Mouse (Mus musculus) limb, embryonic 14.5 days (tissue): Measurements from ENCODE around the gene Phactr4. TPM values are rescaled to one million over a fixed set of nuclear protein-coding genes. Genes with fewer than 3 reads are reported as not detected.

Experiments used
- ATAC-seq: fragments of 200-750 bp; cut with Nextera tagmentation; 2 replicates; pipeline ENCODE4 v1.8.0; 2017; ENCODE audit warnings: low read depth, moderate number of reproducible peaks, moderate TSS enrichment; ENCODE audit not compliant: low FRiP score
- DNase-seq: peaks from one replicate; pipeline ENCODE4 v3.0.0-alpha.2; 2015; ENCODE audit warnings: low spot score
- H3K27ac ChIP-seq: fragments of 300-500 bp; sonication (generic); replicated peaks from 2 replicates; pipeline ENCODE4 v1.5.1; 2014; ENCODE audit warnings: low read depth, mild to moderate bottlenecking, low read length, moderate library complexity, mixed read lengths
- H3K27me3 ChIP-seq: fragments of 300-500 bp; sonication (generic); 2 replicates; pipeline ENCODE4 v1.6.1; 2014; ENCODE audit warnings: low read length, mixed read lengths; ENCODE audit not compliant: control insufficient read depth, insufficient read depth
- H3K36me3 ChIP-seq: fragments of 300-500 bp; sonication (generic); 2 replicates; pipeline ENCODE4 v1.6.1; 2014; ENCODE audit warnings: mild to moderate bottlenecking, low read length, moderate library complexity, mixed read lengths; ENCODE audit not compliant: control insufficient read depth, insufficient read depth
- H3K4me1 ChIP-seq: fragments of 300-500 bp; sonication (generic); 2 replicates; pipeline ENCODE4 v1.6.1; 2014; ENCODE audit warnings: antibody characterized with exemption, low read length, mixed read lengths; ENCODE audit not compliant: control insufficient read depth, insufficient read depth
- H3K4me2 ChIP-seq: fragments of 300-500 bp; sonication (generic); replicated peaks from 2 replicates; pipeline ENCODE4 v1.6.1; 2014; ENCODE audit warnings: low read depth, mild to moderate bottlenecking, low read length, moderate library complexity; ENCODE audit not compliant: severe bottlenecking
- H3K4me3 ChIP-seq: fragments of 300-500 bp; sonication (generic); replicated peaks from 2 replicates; pipeline ENCODE4 v1.5.1; 2014; ENCODE audit warnings: low read length
- H3K9ac ChIP-seq: fragments of 300-500 bp; sonication (generic); 2 replicates; pipeline ENCODE4 v1.6.1; 2014; ENCODE audit warnings: mild to moderate bottlenecking, low read depth, low read length, moderate library complexity; ENCODE audit not compliant: severe bottlenecking
- H3K9me3 ChIP-seq: fragments of 300-500 bp; sonication (generic); 2 replicates; pipeline ENCODE4 v1.6.1; 2016; ENCODE audit warnings: low read length; ENCODE audit not compliant: control insufficient read depth
- POLR2A ChIP-seq: fragments of 200-500 bp; IDR thresholded peaks from 2 replicates; pipeline ENCODE4 v1.8.0; 2012; ENCODE audit warnings: inconsistent platforms, mild to moderate bottlenecking, moderate library complexity, borderline replicate concordance; ENCODE audit not compliant: insufficient read depth, insufficient read length; ENCODE audit errors: extremely low read depth
- WGBS: fragments of 180-500 bp; shearing (Covaris S2); extraction: QIAGEN DNeasy Blood & Tissue Kit; methylation state at CpG from one replicate; pipeline ENCODE4 v1.1.7; 2014; 5-methylcytosine and 5-hydroxymethylcytosine counted together
- microRNA-seq: library from miRNA; unstranded; fragments of <30 nt; microRNA quantifications from one replicate; pipeline ENCODE4, GENCODE M21; 2016
- polyA plus RNA-seq, 2 experiments: library from polyadenylated mRNA; depleted of rRNA in 1 of 2; stranded (reverse) in 1 of 2; unstranded in 1 of 2; fragments of >200 nt; fragmentation: Nextera tagmentation in 1 of 2; extraction: Ambion mirVana in 1 of 2; gene quantifications; 2 replicates each; pipeline versions ENCODE4 v1.2.1 to v1.2.3; 2012 to 2014

Gene Phactr4
- polyA plus RNA-seq, 2 experiments: 23.6 to 26.9 TPM

GRCm38 (mm10) chr4:132311209-132311608, 111.1 kb downstream of the Phactr4 start:
- no peaks in the 10 kb centered on the region for H3K27me3 ChIP-seq
- ATAC-seq (no peak), DNase-seq (no peak)
- H3K4me3 ChIP-seq: no peak overlapping the region
- no peak for TF ChIP-seq POLR2A
- WGBS: 16% methylated on average over 1 of the region's 1 CpGs
- H3K9me3 ChIP-seq: no peaks in the 10 kb centered on the region
- H3K4me2 ChIP-seq: no peak overlapping the region
- no peak overlapping the region for H3K9ac ChIP-seq
- H3K27ac ChIP-seq: no peak overlapping the region
- H3K36me3 ChIP-seq: peaks cover 51% of the 10 kb centered on the region
- peaks cover 7% of the 10 kb centered on the region; the same call in 1 of the 2 replicates for H3K4me1 ChIP-seq

GRCm38 (mm10) chr4:132309849-132310472, 112.3 kb downstream of the Phactr4 start:
- H3K9ac ChIP-seq: peak overlapping the region; percentile 86

GRCm38 (mm10) chr4:132309140-132309848, 113.0 kb downstream of the Phactr4 start:
- H3K27me3 ChIP-seq: no peaks in the 10 kb centered on the region
- H3K4me3 ChIP-seq: peak overlapping the region; percentile 89
- H3K9ac ChIP-seq: peak overlapping the region; percentile 86
- DNase-seq (peak; percentile 35), ATAC-seq (no peak)
- WGBS: under 1% methylated on average over 15 of the region's 15 CpGs
- peak overlapping the region; percentile 90 for H3K4me2 ChIP-seq
- H3K27ac ChIP-seq: peak overlapping the region; percentile 91
- H3K9me3 ChIP-seq: no peaks in the 10 kb centered on the region
- TF ChIP-seq POLR2A: no peak
- peaks cover 7% of the 10 kb centered on the region; the same call in 1 of the 2 replicates for H3K4me1 ChIP-seq
- peaks cover 45% of the 10 kb centered on the region for H3K36me3 ChIP-seq

More at GRCm38 (mm10) chr4:132309849-132310472, 112.3 kb downstream of the Phactr4 start:
- Histone ChIP-seq H3K4me1 (peaks cover 7% of the 10 kb centered on the region; the same call in 1 of the 2 replicates), H3K9me3 (no peaks in the 10 kb centered on the region), H3K27me3 (no peaks in the 10 kb centered on the region), H3K4me3 (peak overlapping the region; percentile 89), H3K4me2 (peak overlapping the region; percentile 90), H3K36me3 (peaks cover 45% of the 10 kb centered on the region), H3K27ac (no peak overlapping the region; the same call in 1 of the 2 replicates)
- no peak for TF ChIP-seq POLR2A
- no peak for ATAC-seq
- DNase-seq: peak; percentile 45
- 24% methylated on average over 10 of the region's 10 CpGs for WGBS

- H3K9ac ChIP-seq: peak overlapping the region; percentile 86
- H3K36me3 ChIP-seq: peaks cover 38% of the 10 kb centered on the region
- peak overlapping the region; percentile 91 for H3K27ac ChIP-seq
- TF ChIP-seq POLR2A: peak; percentile 97; the same call in 1 of the 2 replicates
- WGBS: 1% methylated on average over 41 of the region's 41 CpGs
- peaks cover 7% of the 10 kb centered on the region; the same call in 1 of the 2 replicates for H3K4me1 ChIP-seq
- peak overlapping the region; percentile 89 for H3K4me3 ChIP-seq
- peak overlapping the region; percentile 90 for H3K4me2 ChIP-seq
- peak; percentile 96 for DNase-seq
- ATAC-seq: peak; percentile 90
- no peaks in the 10 kb centered on the region for H3K9me3 ChIP-seq
- H3K27me3 ChIP-seq: no peaks in the 10 kb centered on the region
Observed at GRCm38 (mm10) chr4:132308437-132309139, 113.7 kb downstream of the Phactr4 start.

- Histone ChIP-seq H3K9ac (no peak overlapping the region), H3K4me2 (no peak overlapping the region), H3K27ac (no peak overlapping the region), H3K4me3 (no peak overlapping the region), H3K4me1 (peaks cover 7% of the 10 kb centered on the region; the same call in 1 of the 2 replicates), H3K27me3 (no peaks in the 10 kb centered on the region), H3K9me3 (no peaks in the 10 kb centered on the region), H3K36me3 (peaks cover 14% of the 10 kb centered on the region)
- TF ChIP-seq POLR2A: no peak
- no peak for ATAC-seq
- WGBS: 70% methylated on average over 6 of the region's 6 CpGs
- no peak for DNase-seq
Observed at GRCm38 (mm10) chr4:132306004-132306403, 116.3 kb downstream of the Phactr4 start.

Small RNA genes within 50 kb of the gene (microRNA-seq; reads per million reads assigned to microRNA genes)
- gene Gm25707: not detected

Other genes with a start within 250 kb of the Phactr4 start
- gene Ythdf2, start 210.2 kb downstream of the Phactr4 start, polyA plus RNA-seq (2012; rRNA removed): 32.3 and 34.1 TPM in 2 replicates
- 109 and 118 TPM in 2 replicates for gene Ythdf2, start 210.2 kb downstream of the Phactr4 start, polyA plus RNA-seq (2014; fragmentation: Nextera tagmentation; extraction: Ambion mirVana)
- gene Gmeb1, start 160.9 kb downstream of the Phactr4 start, polyA plus RNA-seq (2012; rRNA removed): 33.8 and 34.2 TPM in 2 replicates
- gene Gmeb1, start 160.9 kb downstream of the Phactr4 start, polyA plus RNA-seq (2014; fragmentation: Nextera tagmentation; extraction: Ambion mirVana): 28.4 and 34.0 TPM in 2 replicates
- 24.6 and 31.5 TPM in 2 replicates for gene Taf12, start 148.1 kb downstream of the Phactr4 start, polyA plus RNA-seq (2012; rRNA removed)
- 47.8 and 52.2 TPM in 2 replicates for gene Taf12, start 148.1 kb downstream of the Phactr4 start, polyA plus RNA-seq (2014; fragmentation: Nextera tagmentation; extraction: Ambion mirVana)
- gene Rab42, start 119.1 kb downstream of the Phactr4 start, polyA plus RNA-seq (2012; rRNA removed): 2.0 TPM in 2 replicates
- gene Rab42, start 119.1 kb downstream of the Phactr4 start, polyA plus RNA-seq (2014; fragmentation: Nextera tagmentation; extraction: Ambion mirVana): 1.0 and 1.2 TPM in 2 replicates
- 30.4 and 36.6 TPM in 2 replicates for gene Trnau1ap, start 93.0 kb downstream of the Phactr4 start, polyA plus RNA-seq (2012; rRNA removed)
- gene Trnau1ap, start 93.0 kb downstream of the Phactr4 start, polyA plus RNA-seq (2014; fragmentation: Nextera tagmentation; extraction: Ambion mirVana): 74.4 and 77.5 TPM in 2 replicates
- 38.7 and 39.4 TPM in 2 replicates for gene Rcc1, start 68.9 kb downstream of the Phactr4 start, polyA plus RNA-seq (2012; rRNA removed)
- gene Rcc1, start 68.9 kb downstream of the Phactr4 start, polyA plus RNA-seq (2014; fragmentation: Nextera tagmentation; extraction: Ambion mirVana): 41.3 and 42.0 TPM in 2 replicates
- gene Med18, start 41.4 kb upstream of the Phactr4 start, polyA plus RNA-seq (2012; rRNA removed): 9.1 and 9.7 TPM in 2 replicates
- 8.7 and 9.0 TPM in 2 replicates for gene Med18, start 41.4 kb upstream of the Phactr4 start, polyA plus RNA-seq (2014; fragmentation: Nextera tagmentation; extraction: Ambion mirVana)
- 6.4 and 7.4 TPM in 2 replicates for gene Sesn2, start 88.0 kb upstream of the Phactr4 start, polyA plus RNA-seq (2012; rRNA removed)
- gene Sesn2, start 88.0 kb upstream of the Phactr4 start, polyA plus RNA-seq (2014; fragmentation: Nextera tagmentation; extraction: Ambion mirVana): 5.9 and 6.2 TPM in 2 replicates
- gene Atpif1, start 111.2 kb upstream of the Phactr4 start, polyA plus RNA-seq (2012; rRNA removed): 367 and 583 TPM in 2 replicates
- 966 and 986 TPM in 2 replicates for gene Atpif1, start 111.2 kb upstream of the Phactr4 start, polyA plus RNA-seq (2014; fragmentation: Nextera tagmentation; extraction: Ambion mirVana)
- gene Dnajc8, start 113.1 kb upstream of the Phactr4 start, polyA plus RNA-seq (2012; rRNA removed): 91.3 and 114 TPM in 2 replicates
- gene Dnajc8, start 113.1 kb upstream of the Phactr4 start, polyA plus RNA-seq (2014; fragmentation: Nextera tagmentation; extraction: Ambion mirVana): 144 and 153 TPM in 2 replicates
- gene Ptafr, start 141.6 kb upstream of the Phactr4 start, polyA plus RNA-seq (2012; rRNA removed): 1.2 and 1.3 TPM in 2 replicates
- 0.36 and 0.86 TPM in 2 replicates for gene Ptafr, start 141.6 kb upstream of the Phactr4 start, polyA plus RNA-seq (2014; fragmentation: Nextera tagmentation; extraction: Ambion mirVana)
- gene Eya3, start 216.5 kb upstream of the Phactr4 start, polyA plus RNA-seq (2012; rRNA removed): 42.0 and 45.1 TPM in 2 replicates
- gene Eya3, start 216.5 kb upstream of the Phactr4 start, polyA plus RNA-seq (2014; fragmentation: Nextera tagmentation; extraction: Ambion mirVana): 23.7 and 24.3 TPM in 2 replicates